Mouse (Mus musculus): ENCODE results near the gene Pla2g2d. TPM values are rescaled to one million over a fixed set of nuclear protein-coding genes. Genes with fewer than 3 reads are reported as not detected.

Pla2g2d gene
- polyA plus RNA-seq (2016; fragmentation: Nextera tagmentation; extraction: Ambion mirVana): 0.13 and 0.32 TPM in 2 replicates

DNA sequence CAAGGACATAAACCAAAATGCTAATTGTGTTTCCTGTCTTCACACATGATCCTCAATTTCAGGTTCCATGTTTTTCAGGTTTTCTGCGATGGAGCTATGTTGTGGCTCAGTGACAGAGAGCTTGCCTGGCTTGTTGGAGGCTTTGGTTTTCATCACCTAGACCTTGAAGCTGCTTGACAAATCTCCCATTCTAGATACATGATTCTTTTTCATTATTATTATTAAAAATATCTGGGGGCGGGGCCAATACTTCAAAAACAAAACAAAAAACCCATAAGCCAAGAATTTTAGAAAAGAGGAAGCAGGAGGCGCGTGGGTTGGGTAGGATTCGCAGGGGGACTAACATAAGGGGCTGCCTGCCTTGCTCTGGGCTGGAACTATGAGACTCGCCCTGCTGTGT, at the start of gene Pla2g2d:
Gene Pla2g2d, plus strand, starts transcription at position 301 of the 400 bp plus-strand sequence.
- no peak for ATAC-seq (ENCODE audit: insufficient number of reproducible peaks, insufficient read depth, low FRiP score, low TSS enrichment)
- Histone ChIP-seq H3K9ac (no peak within 1 kb of the TSS), H3K27ac (no peak within 1 kb of the TSS), H3K27me3 (0 out of 2 replicates have a peak, but pooled peaks cover 5% of the 10 kb centered on the region), H3K4me3 (no peak within 1 kb of the TSS), H3K4me2 (replicated peaks) (no peak within 1 kb of the TSS), H3K9me3 (no peaks in the 10 kb centered on the region), H3K4me1 (peaks cover 6% of the 10 kb centered on the region), H3K36me3 (no peaks in the 10 kb centered on the region)
- 77% methylated on average over 6 of the region's 6 CpGs for WGBS

DNA sequence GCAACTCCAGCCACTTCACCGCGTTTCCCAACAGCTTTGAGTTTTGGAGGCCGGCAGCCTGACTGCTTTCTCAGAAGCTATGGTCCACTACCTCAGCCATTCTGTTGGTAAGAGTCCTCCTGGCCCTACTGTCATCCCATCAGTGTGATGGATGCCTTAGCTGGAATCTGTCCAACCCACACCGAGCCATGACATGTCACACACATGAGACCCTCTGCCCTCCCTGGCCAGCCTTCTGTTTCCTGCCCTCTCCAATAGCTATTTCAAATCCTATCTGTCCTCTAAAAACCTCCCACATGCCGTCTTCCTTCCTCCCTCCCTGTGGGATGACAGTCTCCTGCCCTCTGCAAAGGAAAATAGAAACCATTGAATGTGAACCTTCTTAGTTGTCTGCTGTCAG, 49.8 kb upstream of the Pla2g2d start:
- H3K9me3 ChIP-seq: no peaks in the 10 kb centered on the region
- no peaks in the 10 kb centered on the region for H3K27me3 ChIP-seq
- H3K4me2 ChIP-seq (replicated peaks): no peak overlapping the region
- H3K27ac ChIP-seq: 0 out of 2 replicates have a peak overlapping the region, but pooled peaks have one; percentile 1
- WGBS: 80% methylated on average over 5 of the region's 5 CpGs
- no peak overlapping the region for H3K4me3 ChIP-seq
- no peak overlapping the region for H3K9ac ChIP-seq
- peaks cover 21% of the 10 kb centered on the region for H3K4me1 ChIP-seq
- no peak for ATAC-seq (ENCODE audit: insufficient number of reproducible peaks, insufficient read depth, low FRiP score, low TSS enrichment)
- no peaks in the 10 kb centered on the region for H3K36me3 ChIP-seq

DNA sequence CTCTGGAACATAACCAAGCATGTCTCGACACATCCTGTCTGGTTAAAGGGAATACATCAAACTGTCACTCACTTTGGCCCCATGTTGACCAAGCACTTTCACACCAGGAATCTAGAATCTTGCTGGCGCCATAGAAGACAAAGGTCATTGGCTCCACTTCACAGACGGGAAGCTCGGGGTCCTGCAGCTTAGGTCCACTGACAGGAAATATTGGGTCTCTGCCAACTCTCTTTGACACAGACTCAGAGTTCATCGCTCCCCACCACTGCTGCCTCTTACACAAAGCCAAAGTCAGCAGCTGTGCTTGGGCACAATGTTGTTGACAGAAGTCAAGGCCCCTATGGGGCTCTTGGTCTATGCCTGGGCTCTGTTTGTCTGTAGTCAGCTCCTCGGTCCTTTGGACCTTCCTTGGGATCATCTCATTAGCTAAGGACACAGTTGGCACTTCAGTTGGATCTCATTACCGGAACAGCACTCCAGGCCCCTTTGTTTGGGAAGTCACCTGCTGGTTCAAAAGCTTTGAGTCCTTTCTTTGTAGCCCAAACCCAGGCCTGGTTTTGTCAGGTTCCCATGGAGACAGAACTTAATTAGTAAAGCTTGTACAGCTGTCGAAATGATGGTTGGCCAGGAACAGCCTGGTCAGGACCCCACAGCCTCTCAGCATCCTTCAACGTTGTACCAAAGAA, 46.4 kb upstream of the Pla2g2d start:
- H3K4me3 ChIP-seq: no peak overlapping the region
- H3K4me1 ChIP-seq: peaks cover 16% of the 10 kb centered on the region
- 44% methylated on average over 9 of the region's 9 CpGs for WGBS
- no peak overlapping the region for H3K9ac ChIP-seq
- H3K9me3 ChIP-seq: no peaks in the 10 kb centered on the region
- H3K27ac ChIP-seq: no peak overlapping the region
- H3K4me2 ChIP-seq (replicated peaks): no peak overlapping the region
- no peaks in the 10 kb centered on the region for H3K27me3 ChIP-seq
- H3K36me3 ChIP-seq: no peaks in the 10 kb centered on the region
- no peak for ATAC-seq (ENCODE audit: insufficient number of reproducible peaks, insufficient read depth, low FRiP score, low TSS enrichment)

DNA sequence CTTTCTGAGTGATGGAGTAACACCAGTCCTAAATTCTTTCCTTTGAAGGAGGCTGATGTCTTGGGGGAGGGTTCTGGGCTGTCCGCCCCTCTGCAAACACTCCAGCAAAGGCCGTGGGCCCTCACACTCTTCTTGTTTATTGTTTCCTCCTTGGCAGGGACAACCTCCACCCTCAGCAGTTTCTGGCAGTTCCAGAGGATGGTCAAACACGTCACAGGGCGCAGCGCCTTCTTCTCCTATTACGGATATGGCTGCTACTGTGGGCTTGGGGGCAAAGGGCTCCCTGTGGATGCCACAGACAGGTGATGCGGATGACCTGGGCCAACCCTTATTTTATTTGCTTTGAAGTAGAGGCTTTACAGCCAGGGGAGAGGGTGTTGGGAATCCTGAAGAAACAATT, 41.4 kb upstream of the Pla2g2d start:
- no peak overlapping the region for H3K4me3 ChIP-seq
- no peaks in the 10 kb centered on the region for H3K36me3 ChIP-seq
- no peak overlapping the region for H3K4me2 ChIP-seq (replicated peaks)
- H3K4me1 ChIP-seq: peaks cover 18% of the 10 kb centered on the region
- ATAC-seq (ENCODE audit: insufficient number of reproducible peaks, insufficient read depth, low FRiP score, low TSS enrichment): no peak
- H3K9me3 ChIP-seq: no peaks in the 10 kb centered on the region
- 70% methylated on average over 7 of the region's 7 CpGs for WGBS
- no peak overlapping the region for H3K27ac ChIP-seq
- no peaks in the 10 kb centered on the region for H3K27me3 ChIP-seq
- H3K9ac ChIP-seq: no peak overlapping the region

DNA sequence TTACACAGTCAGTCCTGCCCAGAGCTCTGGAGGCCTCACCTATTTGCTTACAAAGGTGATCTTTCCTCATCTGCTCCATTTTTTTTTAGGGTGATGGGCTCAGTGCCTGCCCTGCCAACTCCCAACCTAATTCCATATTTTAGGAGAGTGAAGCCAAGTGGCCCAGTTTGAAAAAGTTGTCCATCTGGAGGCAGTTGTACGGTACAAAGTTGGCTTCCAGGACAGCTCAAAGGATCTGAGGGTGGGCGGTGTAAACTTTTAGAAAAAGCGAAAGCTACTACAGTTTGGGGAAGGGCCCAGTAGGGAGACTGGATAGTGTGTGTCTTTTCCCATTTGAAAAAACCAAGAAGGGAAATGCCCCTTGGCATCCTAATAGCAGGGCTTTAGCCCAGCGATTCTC, 40.7 kb upstream of the Pla2g2d start:
- H3K4me3 ChIP-seq: no peak overlapping the region
- peaks cover 25% of the 10 kb centered on the region for H3K4me1 ChIP-seq
- H3K9me3 ChIP-seq: no peaks in the 10 kb centered on the region
- WGBS: 88% methylated on average over 4 of the region's 4 CpGs
- H3K36me3 ChIP-seq: no peaks in the 10 kb centered on the region
- no peak overlapping the region for H3K9ac ChIP-seq
- H3K27ac ChIP-seq: no peak overlapping the region
- ATAC-seq (ENCODE audit: insufficient number of reproducible peaks, insufficient read depth, low FRiP score, low TSS enrichment): no peak
- no peaks in the 10 kb centered on the region for H3K27me3 ChIP-seq
- no peak overlapping the region for H3K4me2 ChIP-seq (replicated peaks)

DNA sequence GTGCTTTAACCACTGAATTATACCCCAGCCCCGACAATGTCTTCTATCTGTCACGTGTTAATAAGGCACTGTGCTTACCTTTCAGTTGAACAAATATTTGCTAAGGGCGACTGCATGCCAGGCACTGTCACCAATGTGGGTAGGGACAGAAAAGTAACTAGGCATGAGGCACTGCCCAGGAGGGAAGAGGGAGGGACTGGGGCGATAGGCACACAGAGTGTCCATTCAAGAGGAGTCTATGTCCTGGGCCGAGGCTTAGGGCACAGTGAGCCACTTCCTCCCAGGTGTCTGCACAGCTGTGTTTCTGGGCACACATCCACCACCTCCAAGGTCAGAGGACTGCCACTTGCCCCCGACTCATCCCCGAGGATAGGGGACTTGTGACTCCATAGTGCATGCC, 38.5 kb upstream of the Pla2g2d start, which contains the start of gene Ubxn10:
Gene Ubxn10, minus strand, starts transcription at position 137 of the 400 bp plus-strand sequence.
- peaks cover 25% of the 10 kb centered on the region for H3K4me1 ChIP-seq
- H3K27ac ChIP-seq: no peak within 1 kb of the TSS
- H3K4me2 ChIP-seq (replicated peaks): no peak within 1 kb of the TSS
- 67% methylated on average over 7 of the region's 7 CpGs for WGBS
- H3K9me3 ChIP-seq: no peaks in the 10 kb centered on the region
- H3K36me3 ChIP-seq: no peaks in the 10 kb centered on the region
- no peak within 1 kb of the TSS for H3K9ac ChIP-seq
- no peak for ATAC-seq (ENCODE audit: insufficient number of reproducible peaks, insufficient read depth, low FRiP score, low TSS enrichment)
- H3K4me3 ChIP-seq: no peak within 1 kb of the TSS
- no peaks in the 10 kb centered on the region for H3K27me3 ChIP-seq

DNA sequence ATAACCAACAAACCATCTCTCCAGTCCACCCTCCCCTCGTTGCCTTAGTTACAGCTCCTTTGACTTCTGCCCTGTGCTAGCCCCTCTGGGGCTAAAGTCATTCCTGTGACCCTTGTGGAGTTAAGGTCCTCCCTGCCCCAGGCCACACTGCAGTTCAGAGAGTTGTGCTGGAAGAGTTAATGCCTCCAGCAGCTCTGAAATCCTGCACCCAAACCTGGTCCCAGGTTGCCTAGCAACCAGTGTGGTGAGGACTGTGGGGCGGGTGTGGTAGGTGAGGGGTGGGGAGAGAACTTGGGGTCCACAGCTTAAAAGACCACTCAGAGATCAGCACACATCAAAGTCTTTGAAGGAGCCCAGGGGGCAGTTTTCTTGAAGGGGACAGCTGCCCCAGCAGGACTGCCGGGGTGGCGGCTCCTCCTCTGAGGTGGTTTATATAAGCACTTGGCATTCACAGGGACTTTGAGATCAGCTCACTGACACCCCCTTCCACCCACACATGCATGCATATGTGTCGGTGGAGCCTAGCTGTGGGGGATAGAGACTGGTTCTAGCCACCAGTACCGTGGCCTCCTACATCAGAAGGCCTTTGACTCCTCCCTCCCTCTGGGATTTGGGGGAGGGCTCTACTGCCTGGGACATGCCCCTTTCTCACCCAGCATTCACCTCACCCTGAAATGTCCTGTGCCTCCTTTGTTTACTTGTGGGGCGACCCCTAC, 36.2 kb upstream of the Pla2g2d start:
- no peaks in the 10 kb centered on the region for H3K36me3 ChIP-seq
- no peak overlapping the region for H3K4me3 ChIP-seq
- no peak for ATAC-seq (ENCODE audit: insufficient number of reproducible peaks, insufficient read depth, low FRiP score, low TSS enrichment)
- H3K4me1 ChIP-seq: peaks cover 28% of the 10 kb centered on the region
- H3K27me3 ChIP-seq: no peaks in the 10 kb centered on the region
- H3K27ac ChIP-seq: no peak overlapping the region
- H3K4me2 ChIP-seq (replicated peaks): no peak overlapping the region
- H3K9ac ChIP-seq: no peak overlapping the region
- H3K9me3 ChIP-seq: no peaks in the 10 kb centered on the region
- WGBS: 10% methylated on average over 7 of the region's 7 CpGs

DNA sequence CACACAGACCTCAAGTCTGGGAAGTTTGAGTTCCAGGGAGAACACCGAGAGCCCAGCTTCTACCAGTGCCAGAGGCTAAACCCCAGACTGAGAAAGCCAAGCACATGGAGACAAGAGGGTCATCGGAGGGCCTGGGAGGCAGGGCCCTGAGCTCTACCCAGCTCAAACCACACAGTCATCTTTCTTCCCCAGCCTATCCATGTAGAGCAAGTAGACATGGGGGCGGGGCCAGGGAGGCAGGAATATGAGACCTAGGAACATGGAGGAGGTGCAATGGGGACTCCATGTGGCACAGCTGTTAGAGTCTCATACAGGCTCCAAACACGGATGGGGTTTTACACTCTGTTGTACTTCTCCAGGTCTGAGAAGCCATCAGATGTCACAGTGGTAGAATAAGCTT, 29.7 kb upstream of the Pla2g2d start:
- Histone ChIP-seq H3K27ac (no peak overlapping the region), H3K9me3 (no peaks in the 10 kb centered on the region), H3K4me2 (replicated peaks) (no peak overlapping the region), H3K4me1 (peaks cover 10% of the 10 kb centered on the region), H3K9ac (no peak overlapping the region), H3K27me3 (no peaks in the 10 kb centered on the region), H3K36me3 (no peaks in the 10 kb centered on the region), H3K4me3 (no peak overlapping the region)
- WGBS: 53% methylated on average over 4 of the region's 4 CpGs
- ATAC-seq (ENCODE audit: insufficient number of reproducible peaks, insufficient read depth, low FRiP score, low TSS enrichment): no peak

DNA sequence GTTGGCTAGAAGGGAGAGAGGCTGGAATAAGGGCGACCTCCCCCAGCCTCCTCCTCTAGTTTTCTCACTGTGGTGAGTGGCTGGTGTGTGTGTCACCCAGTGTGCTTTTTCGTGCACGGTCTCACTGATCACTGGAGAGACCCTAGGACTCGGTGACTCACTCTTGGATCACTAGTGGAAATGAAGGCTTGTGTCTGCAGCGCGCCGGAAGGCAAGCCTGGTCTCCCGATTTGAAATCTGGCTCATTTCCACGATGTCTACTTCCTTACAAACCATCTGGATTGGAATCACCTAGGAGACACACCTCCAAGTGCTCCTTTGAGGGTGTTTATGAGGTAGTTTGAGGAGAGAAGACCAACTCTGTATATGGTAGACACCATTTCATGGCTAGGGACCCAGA, 28.7 kb upstream of the Pla2g2d start:
- 93% methylated on average over 9 of the region's 9 CpGs for WGBS
- peaks cover 10% of the 10 kb centered on the region for H3K4me1 ChIP-seq
- H3K27ac ChIP-seq: no peak overlapping the region
- H3K36me3 ChIP-seq: no peaks in the 10 kb centered on the region
- H3K27me3 ChIP-seq: no peaks in the 10 kb centered on the region
- no peak overlapping the region for H3K4me3 ChIP-seq
- no peak overlapping the region for H3K9ac ChIP-seq
- no peak for ATAC-seq (ENCODE audit: insufficient number of reproducible peaks, insufficient read depth, low FRiP score, low TSS enrichment)
- H3K4me2 ChIP-seq (replicated peaks): no peak overlapping the region
- no peaks in the 10 kb centered on the region for H3K9me3 ChIP-seq

DNA sequence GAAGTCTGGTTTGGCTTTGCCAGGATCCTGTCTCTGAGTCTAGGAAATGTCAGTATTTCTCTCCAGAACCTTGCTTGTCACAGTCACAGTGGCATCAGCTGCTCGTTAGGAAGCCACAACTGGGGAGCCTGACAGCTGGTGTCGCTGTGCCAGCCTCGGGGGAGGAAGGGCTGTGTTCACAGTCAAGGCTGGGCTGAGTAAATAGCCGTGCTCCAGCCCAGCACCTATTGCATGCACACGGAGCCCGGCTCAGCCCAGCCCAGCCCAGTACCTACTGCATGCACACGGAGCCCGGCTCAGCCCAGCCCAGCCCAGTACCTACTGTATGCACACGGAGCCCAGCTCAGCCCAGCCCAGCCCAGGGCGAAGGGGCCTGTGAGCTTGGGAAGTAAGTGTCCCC, 27.7 kb upstream of the Pla2g2d start:
- 72% methylated on average over 10 of the region's 10 CpGs for WGBS
- H3K4me2 ChIP-seq (replicated peaks): no peak overlapping the region
- no peaks in the 10 kb centered on the region for H3K9me3 ChIP-seq
- peak; percentile 43; the same call in 1 of the 2 replicates for ATAC-seq (ENCODE audit: insufficient number of reproducible peaks, insufficient read depth, low FRiP score, low TSS enrichment)
- H3K9ac ChIP-seq: no peak overlapping the region
- no peaks in the 10 kb centered on the region for H3K36me3 ChIP-seq
- H3K4me3 ChIP-seq: no peak overlapping the region
- no peak overlapping the region for H3K27ac ChIP-seq
- peaks cover 10% of the 10 kb centered on the region for H3K4me1 ChIP-seq
- H3K27me3 ChIP-seq: no peaks in the 10 kb centered on the region

DNA sequence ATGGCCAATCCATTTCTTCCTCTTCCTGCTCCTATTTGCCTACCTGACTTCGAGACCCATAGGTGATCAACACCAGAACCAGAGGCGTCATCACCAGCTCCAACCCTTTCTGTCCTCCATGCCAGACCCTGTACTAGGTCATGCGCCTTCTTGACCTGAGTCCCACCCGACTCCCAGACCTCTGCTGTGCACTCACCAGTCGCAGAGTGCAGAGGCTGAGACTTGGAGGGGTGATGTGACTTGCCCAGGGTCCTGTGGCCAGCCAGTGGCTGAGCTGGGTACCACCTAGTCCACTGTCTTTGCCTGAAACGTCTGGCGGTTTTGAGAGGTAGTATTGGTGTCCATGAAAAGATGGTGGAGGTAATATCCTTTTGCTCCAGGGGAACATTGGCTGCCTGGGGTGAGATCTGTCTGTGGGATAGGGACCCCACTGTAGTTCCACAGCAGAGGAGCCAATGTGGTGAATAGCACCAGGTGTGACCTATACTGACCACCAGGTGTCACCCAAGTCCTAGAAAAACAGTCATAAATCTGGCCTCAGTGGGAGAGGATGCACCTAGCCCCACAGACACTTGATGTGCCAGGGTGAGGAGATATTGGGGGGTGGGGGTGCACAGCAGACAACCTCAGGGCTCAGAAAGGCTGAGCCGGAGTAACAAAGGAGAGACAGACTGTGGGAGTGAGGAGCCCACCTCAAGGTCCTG, 27.0 kb upstream of the Pla2g2d start:
- no peaks in the 10 kb centered on the region for H3K9me3 ChIP-seq
- no peak overlapping the region for H3K9ac ChIP-seq
- H3K27me3 ChIP-seq: no peaks in the 10 kb centered on the region
- H3K4me2 ChIP-seq (replicated peaks): no peak overlapping the region
- no peak overlapping the region for H3K4me3 ChIP-seq
- H3K36me3 ChIP-seq: no peaks in the 10 kb centered on the region
- peaks cover 6% of the 10 kb centered on the region for H3K4me1 ChIP-seq
- no peak overlapping the region for H3K27ac ChIP-seq
- WGBS: 59% methylated on average over 8 of the region's 8 CpGs
- peak; percentile 59; the same call in 1 of the 2 replicates for ATAC-seq (ENCODE audit: insufficient number of reproducible peaks, insufficient read depth, low FRiP score, low TSS enrichment)

DNA sequence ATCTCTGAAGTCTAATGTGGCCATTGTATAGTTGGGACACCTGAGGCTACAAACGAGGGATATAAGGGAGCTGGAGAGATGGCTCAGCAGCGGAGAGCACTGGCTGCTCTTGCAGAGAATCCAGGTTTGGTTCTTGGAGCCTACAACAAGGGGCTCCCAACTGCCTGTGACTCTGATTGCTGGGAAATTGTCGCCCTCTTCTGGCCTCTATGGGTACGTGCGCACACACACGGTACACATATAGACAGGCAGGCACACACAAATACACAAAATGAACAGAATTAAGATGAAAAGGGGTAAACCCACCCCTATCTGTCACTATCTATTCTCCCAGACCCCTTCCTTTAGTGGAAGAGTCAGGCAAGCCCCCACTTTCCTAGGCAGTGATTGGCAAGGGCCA, 22.9 kb upstream of the Pla2g2d start:
- Histone ChIP-seq H3K27ac (no peak overlapping the region), H3K4me1 (no peaks in the 10 kb centered on the region), H3K36me3 (no peaks in the 10 kb centered on the region), H3K9me3 (no peaks in the 10 kb centered on the region), H3K27me3 (no peaks in the 10 kb centered on the region), H3K4me2 (replicated peaks) (no peak overlapping the region), H3K9ac (no peak overlapping the region), H3K4me3 (no peak overlapping the region)
- no peak for ATAC-seq (ENCODE audit: insufficient number of reproducible peaks, insufficient read depth, low FRiP score, low TSS enrichment)
- 93% methylated on average over 6 of the region's 6 CpGs for WGBS

Measured in embryonic facial prominence, embryonic 12.5 days (tissue).